Mouse (Mus musculus) lung, embryonic 15.5 days (tissue): ENCODE results near the gene Olfr986. TPM values are rescaled to one million over a fixed set of nuclear protein-coding genes. Genes with fewer than 3 reads are reported as not detected.
A peak's percentile ranks its signal among the peaks of the same experiment; 100 is the strongest.
"Not testable (repeated sequence)": the region's sequence is repeated elsewhere in the genome, so short reads cannot be mapped to it uniquely, and the experiment has no call there.

ENCODE experiments used
- ATAC-seq: fragments of 200-750 bp; cut with Nextera tagmentation; 2 replicates; pipeline ENCODE4 v1.8.0; 2017; ENCODE audit warnings: moderate number of reproducible peaks, borderline replicate concordance; ENCODE audit not compliant: low FRiP score, low TSS enrichment; ENCODE audit errors: extremely low read depth
- H3K27ac ChIP-seq: fragments of 300-500 bp; sonication (generic); 2 replicates; pipeline ENCODE4 v1.5.1; 2015; ENCODE audit warnings: moderate library complexity, mild to moderate bottlenecking, inconsistent platforms
- H3K27me3 ChIP-seq: fragments of 300-500 bp; sonication (generic); 2 replicates; pipeline ENCODE4 v1.6.1; 2015; ENCODE audit warnings: inconsistent platforms
- H3K36me3 ChIP-seq: fragments of 300-500 bp; sonication (generic); 2 replicates; pipeline ENCODE4 v1.6.1; 2015; ENCODE audit warnings: inconsistent platforms
- H3K4me1 ChIP-seq: fragments of 300-500 bp; sonication (generic); 2 replicates; pipeline ENCODE4 v1.6.1; 2015; ENCODE audit warnings: inconsistent platforms
- H3K4me2 ChIP-seq: fragments of 300-500 bp; sonication (generic); 2 replicates; pipeline ENCODE4 v1.6.1; 2015; ENCODE audit warnings: inconsistent platforms, mild to moderate bottlenecking, moderate library complexity
- H3K4me3 ChIP-seq: fragments of 300-500 bp; sonication (generic); 2 replicates; pipeline ENCODE4 v1.5.1; 2015; ENCODE audit warnings: mild to moderate bottlenecking, inconsistent platforms
- H3K9ac ChIP-seq: fragments of 300-500 bp; sonication (generic); 2 replicates; pipeline ENCODE4 v1.6.1; 2015; ENCODE audit warnings: inconsistent platforms
- H3K9me3 ChIP-seq: fragments of 300-500 bp; sonication (generic); 2 replicates; pipeline ENCODE4 v1.6.1; 2016; ENCODE audit warnings: inconsistent platforms
- WGBS: fragments of 180-500 bp; shearing (Covaris S2); methylation state at CpG from one replicate; pipeline ENCODE4 v1.1.7; 2015; 5-methylcytosine and 5-hydroxymethylcytosine counted together
- polyA plus RNA-seq: library from polyadenylated mRNA; unstranded; fragments of >200 nt; fragmentation: Nextera tagmentation; extraction: Ambion mirVana; gene quantifications from 2 replicates; pipeline ENCODE4 v1.2.1, GENCODE M21; 2015

Olfr986 gene
- not detected in 2 replicates for polyA plus RNA-seq

- Histone ChIP-seq H3K4me3 (no peak within 1 kb of the TSS), H3K4me2 (no peak within 1 kb of the TSS), H3K4me1 (no peaks in the 10 kb centered on the region), H3K9me3 (no peaks in the 10 kb centered on the region), H3K9ac (no peak within 1 kb of the TSS), H3K36me3 (no peaks in the 10 kb centered on the region), H3K27ac (no peak within 1 kb of the TSS), H3K27me3 (no peaks in the 10 kb centered on the region)
- ATAC-seq = no peak
- WGBS = 78% methylated on average over 5 of the region's 5 CpGs
These were observed at the start of gene Olfr986 for GRCm38 (mm10) chr9:40180620-40181019. Olfr986 (plus strand) TSS chr9:40180920.

GRCm38 (mm10) chr9:40136987-40137688 is 43.6 kb upstream of the Olfr986 start:
- Histone ChIP-seq H3K27me3 (no peaks in the 10 kb centered on the region), H3K9me3 (no peaks in the 10 kb centered on the region), H3K4me1 (no peaks in the 10 kb centered on the region), H3K4me2 (no peak overlapping the region), H3K4me3 (no peak overlapping the region), H3K36me3 (no peaks in the 10 kb centered on the region), H3K9ac (no peak overlapping the region), H3K27ac (no peak overlapping the region)
- no peak for ATAC-seq
- WGBS = 69% methylated on average over 6 of the region's 6 CpGs

GRCm38 (mm10) chr9:40139484-40139883 is 41.2 kb upstream of the Olfr986 start:
- no peaks in the 10 kb centered on the region for H3K9me3 ChIP-seq
- H3K27ac ChIP-seq = no peak overlapping the region
- no peak overlapping the region for H3K9ac ChIP-seq
- ATAC-seq = no peak
- H3K4me2 ChIP-seq = no peak overlapping the region
- no peaks in the 10 kb centered on the region for H3K36me3 ChIP-seq
- WGBS = 43% methylated on average over 4 of the region's 4 CpGs
- H3K27me3 ChIP-seq = no peaks in the 10 kb centered on the region
- no peak overlapping the region for H3K4me3 ChIP-seq
- H3K4me1 ChIP-seq = no peaks in the 10 kb centered on the region

- no peak overlapping the region for H3K27ac ChIP-seq
- no peak for ATAC-seq
- no peaks in the 10 kb centered on the region for H3K36me3 ChIP-seq
- H3K4me3 ChIP-seq = no peak overlapping the region
- 55% methylated on average over 1 of the region's 1 CpGs for WGBS
- H3K9ac ChIP-seq = no peak overlapping the region
- no peaks in the 10 kb centered on the region for H3K27me3 ChIP-seq
- no peaks in the 10 kb centered on the region for H3K9me3 ChIP-seq
- no peaks in the 10 kb centered on the region for H3K4me1 ChIP-seq
- H3K4me2 ChIP-seq = no peak overlapping the region
These were observed 39.2 kb upstream of the Olfr986 start for GRCm38 (mm10) chr9:40141544-40141943.

- H3K4me2 ChIP-seq = no peak overlapping the region
- no peaks in the 10 kb centered on the region for H3K27me3 ChIP-seq
- no peaks in the 10 kb centered on the region for H3K9me3 ChIP-seq
- no peak overlapping the region for H3K4me3 ChIP-seq
- H3K9ac ChIP-seq = no peak overlapping the region
- no peak for ATAC-seq
- WGBS = 74% methylated on average over 4 of the region's 4 CpGs
- no peak overlapping the region for H3K27ac ChIP-seq
- no peaks in the 10 kb centered on the region for H3K4me1 ChIP-seq
- no peaks in the 10 kb centered on the region for H3K36me3 ChIP-seq
These were observed 25.5 kb upstream of the Olfr986 start for GRCm38 (mm10) chr9:40155118-40155644.

- no peak overlapping the region for H3K27ac ChIP-seq
- no peak for ATAC-seq
- WGBS = 88% methylated on average over 1 of the region's 1 CpGs
- no peak overlapping the region for H3K4me2 ChIP-seq
- H3K4me1 ChIP-seq = no peaks in the 10 kb centered on the region
- no peak overlapping the region for H3K9ac ChIP-seq
- H3K27me3 ChIP-seq = no peaks in the 10 kb centered on the region
- no peaks in the 10 kb centered on the region for H3K9me3 ChIP-seq
- no peak overlapping the region for H3K4me3 ChIP-seq
- H3K36me3 ChIP-seq = no peaks in the 10 kb centered on the region
These were observed 14.3 kb upstream of the Olfr986 start for GRCm38 (mm10) chr9:40166446-40166845.

GRCm38 (mm10) chr9:40177017-40177416 is 3.7 kb upstream of the Olfr986 start:
- 68% methylated on average over 6 of the region's 6 CpGs for WGBS
- ATAC-seq = no peak
- no peaks in the 10 kb centered on the region for H3K9me3 ChIP-seq
- H3K4me1 ChIP-seq = no peaks in the 10 kb centered on the region
- H3K27ac ChIP-seq = no peak overlapping the region
- H3K4me3 ChIP-seq = no peak overlapping the region
- no peaks in the 10 kb centered on the region for H3K36me3 ChIP-seq
- no peak overlapping the region for H3K9ac ChIP-seq
- no peaks in the 10 kb centered on the region for H3K27me3 ChIP-seq
- no peak overlapping the region for H3K4me2 ChIP-seq

DNA sequence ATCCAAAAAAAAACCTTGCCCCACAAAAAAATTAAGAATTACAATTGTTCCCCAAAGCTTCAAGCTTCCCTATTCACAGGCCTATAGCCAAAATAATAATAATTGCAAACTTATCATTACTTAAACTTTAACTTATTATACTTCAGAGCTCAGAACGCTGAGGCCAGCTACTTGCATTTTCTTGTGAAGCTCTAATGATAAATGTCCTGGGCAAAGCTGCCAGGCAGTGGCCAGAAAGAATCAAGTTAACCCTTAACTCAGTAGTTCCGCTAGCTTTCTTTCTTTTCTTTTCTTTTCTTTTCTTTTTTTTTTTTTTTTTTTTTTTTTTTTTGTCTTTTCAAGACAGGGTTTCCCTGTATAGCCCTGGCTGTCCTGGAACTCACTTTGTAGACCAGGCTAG is 4.4 kb downstream of the Olfr986 start:
- not testable (repeated sequence) for H3K4me3 ChIP-seq, ATAC-seq, H3K9ac ChIP-seq, H3K36me3 ChIP-seq, H3K9me3 ChIP-seq, H3K4me1 ChIP-seq, H3K27me3 ChIP-seq, H3K4me2 ChIP-seq, H3K27ac ChIP-seq
- WGBS = 54% methylated on average over 2 of the region's 2 CpGs

- ATAC-seq = no peak
- Histone ChIP-seq H3K27me3 (no peaks in the 10 kb centered on the region), H3K4me3 (peak overlapping the region; percentile 89), H3K9ac (no peak overlapping the region), H3K9me3 (no peaks in the 10 kb centered on the region), H3K4me2 (peak overlapping the region; percentile 86), H3K4me1 (peaks cover 9% of the 10 kb centered on the region), H3K36me3 (no peaks in the 10 kb centered on the region), H3K27ac (no peak overlapping the region)
- 83% methylated on average over 9 of the region's 9 CpGs for WGBS
These were observed 10.6 kb downstream of the Olfr986 start for GRCm38 (mm10) chr9:40191086-40191876.

- Histone ChIP-seq H3K4me1 (peaks cover 9% of the 10 kb centered on the region), H3K27me3 (no peaks in the 10 kb centered on the region), H3K36me3 (no peaks in the 10 kb centered on the region), H3K4me2 (peak within 1 kb of the TSS; percentile 86), H3K9me3 (no peaks in the 10 kb centered on the region), H3K27ac (peak within 1 kb of the TSS; percentile 87), H3K4me3 (peak within 1 kb of the TSS; percentile 89), H3K9ac (peak within 1 kb of the TSS; percentile 75)
- under 1% methylated on average over 40 of the region's 63 CpGs for WGBS
- peak; percentile 98 for ATAC-seq
These were observed 11.6 kb downstream of the Olfr986 start, which contains the start of gene Zfp202 for GRCm38 (mm10) chr9:40192098-40193038. Zfp202 (plus strand) TSS chr9:40192316.

GRCm38 (mm10) chr9:40195981-40196380 is 15.3 kb downstream of the Olfr986 start:
- H3K4me1 ChIP-seq = peaks cover 9% of the 10 kb centered on the region
- WGBS = 68% methylated on average over 3 of the region's 3 CpGs
- no peaks in the 10 kb centered on the region for H3K9me3 ChIP-seq
- no peak overlapping the region for H3K4me2 ChIP-seq
- H3K27ac ChIP-seq = no peak overlapping the region
- no peak overlapping the region for H3K9ac ChIP-seq
- H3K36me3 ChIP-seq = no peaks in the 10 kb centered on the region
- H3K4me3 ChIP-seq = no peak overlapping the region
- ATAC-seq = no peak
- no peaks in the 10 kb centered on the region for H3K27me3 ChIP-seq
